Mouse (Mus musculus): ENCODE results near the gene Cdc34b. TPM values are rescaled to one million over a fixed set of nuclear protein-coding genes. Genes with fewer than 3 reads are reported as not detected.

Cdc34b gene
- polyA plus RNA-seq, 1 experiment from 2014 or later: not detected

GRCm38 (mm10) chr11:94704472-94704871 is 37.1 kb upstream of the Cdc34b start, which contains the start of gene Gm11541:
Gm11541 (minus strand) TSS chr11:94704499.
- H3K4me2 ChIP-seq (ENCODE audit: low read length): no peak within 1 kb of the TSS
- 58% methylated on average over 5 of the region's 5 CpGs for WGBS
- no peak within 1 kb of the TSS for H3K9ac ChIP-seq (ENCODE audit: low read length)
- ATAC-seq: no peak; the same call in 1 of the 2 replicates
- peak; percentile 77 for DNase-seq (ENCODE audit: low spot score)
- no peak within 1 kb of the TSS for H3K27ac ChIP-seq (ENCODE audit: low read depth, low read length)
- no peak within 1 kb of the TSS for H3K4me3 ChIP-seq (ENCODE audit: low read depth, low read length)
- H3K27me3 ChIP-seq (replicated peaks; ENCODE audit: control insufficient read depth, insufficient read depth, low read length): no peaks in the 10 kb centered on the region
- H3K4me1 ChIP-seq (ENCODE audit: control insufficient read depth, insufficient read depth, low read length): no peaks in the 10 kb centered on the region
- no peaks in the 10 kb centered on the region for H3K9me3 ChIP-seq (replicated peaks; ENCODE audit: control insufficient read depth, low read length)
- H3K36me3 ChIP-seq (ENCODE audit: control insufficient read depth, insufficient read depth, low read length): no peaks in the 10 kb centered on the region

GRCm38 (mm10) chr11:94713246-94713860 is 28.2 kb upstream of the Cdc34b start:
- no peak overlapping the region for H3K4me3 ChIP-seq (ENCODE audit: low read depth, low read length)
- no peaks in the 10 kb centered on the region for H3K9me3 ChIP-seq (replicated peaks; ENCODE audit: control insufficient read depth, low read length)
- H3K27me3 ChIP-seq (replicated peaks; ENCODE audit: control insufficient read depth, insufficient read depth, low read length): no peaks in the 10 kb centered on the region
- DNase-seq (ENCODE audit: low spot score) (no peak), ATAC-seq (no peak)
- 65% methylated on average over 11 of the region's 11 CpGs for WGBS
- no peak overlapping the region for H3K27ac ChIP-seq (ENCODE audit: low read depth, low read length)
- no peaks in the 10 kb centered on the region for H3K4me1 ChIP-seq (ENCODE audit: control insufficient read depth, insufficient read depth, low read length)
- no peak overlapping the region for H3K9ac ChIP-seq (ENCODE audit: low read length)
- H3K36me3 ChIP-seq (ENCODE audit: control insufficient read depth, insufficient read depth, low read length): no peaks in the 10 kb centered on the region
- no peak overlapping the region for H3K4me2 ChIP-seq (ENCODE audit: low read length)

- no peak overlapping the region for H3K4me3 ChIP-seq (ENCODE audit: low read depth, low read length)
- ATAC-seq (no peak), DNase-seq (ENCODE audit: low spot score) (no peak)
- H3K9me3 ChIP-seq (replicated peaks; ENCODE audit: control insufficient read depth, low read length): no peaks in the 10 kb centered on the region
- no peaks in the 10 kb centered on the region for H3K27me3 ChIP-seq (replicated peaks; ENCODE audit: control insufficient read depth, insufficient read depth, low read length)
- no peak overlapping the region for H3K27ac ChIP-seq (ENCODE audit: low read depth, low read length)
- no peak overlapping the region for H3K9ac ChIP-seq (ENCODE audit: low read length)
- no peaks in the 10 kb centered on the region for H3K36me3 ChIP-seq (ENCODE audit: control insufficient read depth, insufficient read depth, low read length)
- no peaks in the 10 kb centered on the region for H3K4me1 ChIP-seq (ENCODE audit: control insufficient read depth, insufficient read depth, low read length)
- WGBS: 74% methylated on average over 5 of the region's 5 CpGs
- no peak overlapping the region for H3K4me2 ChIP-seq (ENCODE audit: low read length)
Observed at GRCm38 (mm10) chr11:94715622-94716021, 26.0 kb upstream of the Cdc34b start.

DNA sequence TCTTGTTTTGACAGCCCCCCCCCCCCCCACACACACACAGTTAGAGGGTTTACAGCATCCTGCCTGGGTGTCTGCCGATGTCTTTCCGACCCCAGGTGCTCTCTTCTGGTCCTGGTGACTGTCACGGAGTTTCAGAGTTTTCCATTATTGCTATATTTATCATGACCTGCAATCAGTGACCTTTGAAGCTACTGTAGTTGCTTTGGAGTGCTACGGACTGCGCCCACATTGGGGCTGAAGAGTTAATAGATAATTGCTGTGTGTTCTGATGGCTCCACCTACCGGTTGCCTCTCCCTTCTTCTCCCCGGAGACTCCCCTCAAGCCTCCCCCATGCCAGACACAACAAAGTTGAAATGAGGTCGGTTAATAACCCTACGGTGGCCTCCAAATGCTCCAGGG is 24.8 kb upstream of the Cdc34b start:
- Histone ChIP-seq H3K4me2 (ENCODE audit: low read length) (no peak overlapping the region), H3K27me3 (replicated peaks; ENCODE audit: control insufficient read depth, insufficient read depth, low read length) (no peaks in the 10 kb centered on the region), H3K4me1 (ENCODE audit: control insufficient read depth, insufficient read depth, low read length) (no peaks in the 10 kb centered on the region), H3K9ac (ENCODE audit: low read length) (no peak overlapping the region), H3K36me3 (ENCODE audit: control insufficient read depth, insufficient read depth, low read length) (no peaks in the 10 kb centered on the region), H3K9me3 (replicated peaks; ENCODE audit: control insufficient read depth, low read length) (no peaks in the 10 kb centered on the region), H3K27ac (ENCODE audit: low read depth, low read length) (no peak overlapping the region), H3K4me3 (ENCODE audit: low read depth, low read length) (no peak overlapping the region)
- peak; percentile 20; the same call in 1 of the 2 replicates for ATAC-seq
- 19% methylated on average over 9 of the region's 9 CpGs for WGBS
- peak; percentile 49 for DNase-seq (ENCODE audit: low spot score)

DNA sequence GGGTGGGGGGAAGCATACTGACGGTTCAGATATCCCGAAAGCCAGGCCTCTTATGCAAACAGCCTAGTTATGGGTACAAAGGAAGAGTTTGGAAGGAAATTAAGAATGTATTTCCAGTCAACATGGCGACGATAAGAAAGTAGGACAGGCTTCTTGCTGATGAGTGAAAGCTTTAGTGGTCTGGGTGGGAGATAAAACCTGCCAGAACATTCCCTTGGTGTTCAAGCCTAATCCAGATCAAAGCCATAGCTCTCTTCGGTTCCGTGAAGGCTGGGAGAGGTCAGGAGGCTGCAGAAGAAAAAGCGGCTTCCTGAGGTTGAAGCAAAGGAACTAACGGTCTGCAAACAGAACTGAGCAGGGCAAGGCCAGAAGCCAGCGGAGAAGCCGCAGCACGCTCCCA is 24.3 kb upstream of the Cdc34b start:
- ATAC-seq (no peak), DNase-seq (ENCODE audit: low spot score) (no peak)
- no peaks in the 10 kb centered on the region for H3K27me3 ChIP-seq (replicated peaks; ENCODE audit: control insufficient read depth, insufficient read depth, low read length)
- H3K4me1 ChIP-seq (ENCODE audit: control insufficient read depth, insufficient read depth, low read length): no peaks in the 10 kb centered on the region
- whole genome bisulfite sequencing: 46% methylated on average over 11 of the region's 11 CpGs
- H3K9me3 ChIP-seq (replicated peaks; ENCODE audit: control insufficient read depth, low read length): no peaks in the 10 kb centered on the region
- no peaks in the 10 kb centered on the region for H3K36me3 ChIP-seq (ENCODE audit: control insufficient read depth, insufficient read depth, low read length)
- H3K4me2 ChIP-seq (ENCODE audit: low read length): no peak overlapping the region
- no peak overlapping the region for H3K4me3 ChIP-seq (ENCODE audit: low read depth, low read length)
- no peak overlapping the region for H3K9ac ChIP-seq (ENCODE audit: low read length)
- no peak overlapping the region for H3K27ac ChIP-seq (ENCODE audit: low read depth, low read length)

GRCm38 (mm10) chr11:94718113-94718909 is 23.3 kb upstream of the Cdc34b start:
- no peaks in the 10 kb centered on the region for H3K36me3 ChIP-seq (ENCODE audit: control insufficient read depth, insufficient read depth, low read length)
- H3K27ac ChIP-seq (ENCODE audit: low read depth, low read length): no peak overlapping the region
- ATAC-seq: no peak
- no peaks in the 10 kb centered on the region for H3K9me3 ChIP-seq (replicated peaks; ENCODE audit: control insufficient read depth, low read length)
- no peaks in the 10 kb centered on the region for H3K4me1 ChIP-seq (ENCODE audit: control insufficient read depth, insufficient read depth, low read length)
- H3K4me3 ChIP-seq (ENCODE audit: low read depth, low read length): no peak overlapping the region
- H3K4me2 ChIP-seq (ENCODE audit: low read length): no peak overlapping the region
- H3K27me3 ChIP-seq (replicated peaks; ENCODE audit: control insufficient read depth, insufficient read depth, low read length): no peaks in the 10 kb centered on the region
- WGBS: 90% methylated on average over 7 of the region's 7 CpGs
- no peak for DNase-seq (ENCODE audit: low spot score)
- H3K9ac ChIP-seq (ENCODE audit: low read length): no peak overlapping the region

DNA sequence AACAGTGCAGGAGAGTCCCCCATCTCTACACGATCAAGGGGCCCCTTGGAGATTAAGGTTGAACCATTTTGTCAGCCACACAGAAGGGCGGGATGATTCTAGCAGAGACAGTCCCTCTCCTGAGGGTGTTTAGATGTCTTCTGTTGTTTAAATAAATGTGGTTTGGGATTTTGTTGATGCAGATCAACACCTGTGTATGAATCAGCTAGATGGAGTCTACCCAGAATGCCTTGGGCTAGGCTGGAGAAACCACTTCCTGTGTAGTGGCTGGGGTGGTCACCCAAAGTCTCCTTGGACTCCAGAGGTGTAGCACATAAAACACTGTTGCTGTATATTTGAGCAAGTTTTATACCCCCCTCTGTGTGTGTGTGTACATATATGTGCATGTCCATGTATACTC is 22.4 kb upstream of the Cdc34b start:
- ATAC-seq (no peak), DNase-seq (ENCODE audit: low spot score) (no peak)
- no peak overlapping the region for H3K27ac ChIP-seq (ENCODE audit: low read depth, low read length)
- no peak overlapping the region for H3K4me2 ChIP-seq (ENCODE audit: low read length)
- no peak overlapping the region for H3K9ac ChIP-seq (ENCODE audit: low read length)
- H3K4me3 ChIP-seq (ENCODE audit: low read depth, low read length): no peak overlapping the region
- H3K36me3 ChIP-seq (ENCODE audit: control insufficient read depth, insufficient read depth, low read length): no peaks in the 10 kb centered on the region
- 78% methylated on average over 2 of the region's 2 CpGs for WGBS
- no peaks in the 10 kb centered on the region for H3K9me3 ChIP-seq (replicated peaks; ENCODE audit: control insufficient read depth, low read length)
- no peaks in the 10 kb centered on the region for H3K4me1 ChIP-seq (ENCODE audit: control insufficient read depth, insufficient read depth, low read length)
- H3K27me3 ChIP-seq (replicated peaks; ENCODE audit: control insufficient read depth, insufficient read depth, low read length): no peaks in the 10 kb centered on the region

DNA sequence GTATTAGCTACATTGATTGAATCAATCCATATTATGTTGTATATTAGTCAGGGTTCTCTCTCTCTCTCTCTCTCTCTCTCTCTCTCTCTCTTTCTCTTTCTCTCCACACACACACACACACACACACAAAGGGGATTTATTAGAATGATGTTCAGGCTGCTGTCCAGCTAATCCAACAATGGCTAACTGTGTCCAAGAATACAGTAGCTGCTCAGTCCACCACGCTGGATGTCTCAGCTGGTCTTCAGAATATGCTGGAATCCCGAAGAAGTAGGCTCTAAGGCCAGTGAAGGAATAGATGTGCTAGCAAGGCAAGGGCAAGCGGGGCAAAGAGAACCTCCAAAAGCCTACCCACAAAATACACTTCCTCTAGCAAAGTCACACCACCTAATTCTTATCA is 14.3 kb upstream of the Cdc34b start:
- Histone ChIP-seq H3K27me3 (replicated peaks; ENCODE audit: control insufficient read depth, insufficient read depth, low read length) (no peaks in the 10 kb centered on the region), H3K9me3 (replicated peaks; ENCODE audit: control insufficient read depth, low read length) (no peaks in the 10 kb centered on the region), H3K4me3 (ENCODE audit: low read depth, low read length) (no peak overlapping the region), H3K27ac (ENCODE audit: low read depth, low read length) (no peak overlapping the region), H3K4me1 (ENCODE audit: control insufficient read depth, insufficient read depth, low read length) (no peaks in the 10 kb centered on the region), H3K36me3 (ENCODE audit: control insufficient read depth, insufficient read depth, low read length) (no peaks in the 10 kb centered on the region), H3K4me2 (ENCODE audit: low read length) (no peak overlapping the region), H3K9ac (ENCODE audit: low read length) (no peak overlapping the region)
- 84% methylated on average over 3 of the region's 3 CpGs for WGBS
- ATAC-seq: no peak
- no peak for DNase-seq (ENCODE audit: low spot score)

GRCm38 (mm10) chr11:94728545-94728944 is 13.0 kb upstream of the Cdc34b start:
- no peaks in the 10 kb centered on the region for H3K9me3 ChIP-seq (replicated peaks; ENCODE audit: control insufficient read depth, low read length)
- no peaks in the 10 kb centered on the region for H3K36me3 ChIP-seq (ENCODE audit: control insufficient read depth, insufficient read depth, low read length)
- no peak overlapping the region for H3K4me3 ChIP-seq (ENCODE audit: low read depth, low read length)
- 80% methylated on average over 3 of the region's 3 CpGs for WGBS
- H3K9ac ChIP-seq (ENCODE audit: low read length): no peak overlapping the region
- DNase-seq (ENCODE audit: low spot score) (no peak), ATAC-seq (no peak)
- no peaks in the 10 kb centered on the region for H3K4me1 ChIP-seq (ENCODE audit: control insufficient read depth, insufficient read depth, low read length)
- H3K4me2 ChIP-seq (ENCODE audit: low read length): no peak overlapping the region
- no peaks in the 10 kb centered on the region for H3K27me3 ChIP-seq (replicated peaks; ENCODE audit: control insufficient read depth, insufficient read depth, low read length)
- H3K27ac ChIP-seq (ENCODE audit: low read depth, low read length): no peak overlapping the region

Data from forebrain, embryonic 14.5 days (tissue).